Mouse (Mus musculus): ENCODE measurements around the gene Ints1.

DNA sequence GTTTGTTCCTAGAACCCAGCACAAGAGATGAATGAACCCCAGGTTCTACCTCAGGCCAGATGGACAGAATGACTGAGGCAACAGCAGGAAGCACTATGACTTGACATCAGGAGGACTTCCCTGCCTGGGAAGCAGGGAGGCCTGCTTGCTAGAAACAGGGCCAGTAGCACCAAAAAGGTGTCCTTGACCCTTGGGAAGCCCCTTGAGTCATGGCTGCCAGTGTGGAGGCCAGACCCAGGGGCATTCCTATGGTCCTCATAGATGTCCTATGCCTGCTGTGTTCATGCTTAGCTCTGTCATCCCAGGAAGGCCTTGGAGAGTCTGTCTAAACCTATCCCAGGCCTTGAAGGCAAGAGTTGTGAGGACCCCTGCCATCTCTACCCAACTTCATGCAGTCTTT lies 41.0 kb upstream of the Ints1 start:
- TF ChIP-seq CTCF (conservative IDR thresholded peaks at IDR 0.05; ENCODE audit: insufficient read depth, insufficient read length, low read depth, low read length) = no peak
- TF ChIP-seq POLR2A (IDR thresholded peaks at IDR 0.05; ENCODE audit: low read depth, low read length) = no peak
